Mouse (Mus musculus): ENCODE results near the gene Pla2g3.
A peak's percentile ranks its signal among the peaks of the same experiment; 100 is the strongest.

Gene Pla2g3

GRCm38 (mm10) chr11:3494857-3495256, 6.8 kb downstream of the Pla2g3 start:
- peak in 1 of 2 experiments; percentile 67 for DNase-seq (ENCODE audit: low spot score in 2 of 2)

- DNase-seq (ENCODE audit: low spot score in 2 of 2): no peak
These were observed 7.4 kb downstream of the Pla2g3 start for GRCm38 (mm10) chr11:3495496-3495895.

- DNase-seq (ENCODE audit: low spot score in 2 of 2): no peak
These were observed 8.7 kb downstream of the Pla2g3 start for GRCm38 (mm10) chr11:3496756-3497155.

- no peak for DNase-seq (ENCODE audit: low spot score in 2 of 2)
These were observed 9.2 kb downstream of the Pla2g3 start for GRCm38 (mm10) chr11:3497296-3497695.

- no peak for DNase-seq (ENCODE audit: low spot score in 2 of 2)
These were observed 14.0 kb downstream of the Pla2g3 start for GRCm38 (mm10) chr11:3502057-3502456.

- DNase-seq (ENCODE audit: low spot score in 2 of 2): no peak
These were observed 14.5 kb downstream of the Pla2g3 start for GRCm38 (mm10) chr11:3502459-3503072.

GRCm38 (mm10) chr11:3503755-3504693, 15.9 kb downstream of the Pla2g3 start:
- no peak for DNase-seq (ENCODE audit: low spot score in 2 of 2)

GRCm38 (mm10) chr11:3508226-3508625, 20.1 kb downstream of the Pla2g3 start:
- DNase-seq (ENCODE audit: low spot score in 2 of 2): no peak

- DNase-seq (ENCODE audit: low spot score in 2 of 2): no peak
These were observed 21.3 kb downstream of the Pla2g3 start for GRCm38 (mm10) chr11:3509181-3510085.

- no peak for DNase-seq (ENCODE audit: low spot score in 2 of 2)
These were observed 22.2 kb downstream of the Pla2g3 start for GRCm38 (mm10) chr11:3510321-3510720.

- DNase-seq (ENCODE audit: low spot score in 2 of 2): no peak
These were observed 25.2 kb downstream of the Pla2g3 start for GRCm38 (mm10) chr11:3513291-3513690.

GRCm38 (mm10) chr11:3514529-3515054, 26.5 kb downstream of the Pla2g3 start, which contains the start of gene Selenom:
Selenom (plus strand) TSS chr11:3514684.
- DNase-seq (ENCODE audit: low spot score in 2 of 2): peak; percentile 75 to 86

- no peak for DNase-seq (ENCODE audit: low spot score in 2 of 2)
These were observed 27.1 kb downstream of the Pla2g3 start for GRCm38 (mm10) chr11:3515216-3515615.

- no peak for DNase-seq (ENCODE audit: low spot score in 2 of 2)
These were observed 27.6 kb downstream of the Pla2g3 start for GRCm38 (mm10) chr11:3515637-3516036.

GRCm38 (mm10) chr11:3516121-3516520, 28.0 kb downstream of the Pla2g3 start:
- DNase-seq (ENCODE audit: low spot score in 2 of 2): no peak

GRCm38 (mm10) chr11:3516859-3517845, 29.1 kb downstream of the Pla2g3 start:
- DNase-seq (ENCODE audit: low spot score in 2 of 2): no peak

- DNase-seq (ENCODE audit: low spot score in 2 of 2): no peak
These were observed 30.0 kb downstream of the Pla2g3 start for GRCm38 (mm10) chr11:3517846-3518732.

GRCm38 (mm10) chr11:3519051-3519726, 31.1 kb downstream of the Pla2g3 start:
- no peak for DNase-seq (ENCODE audit: low spot score in 2 of 2)

Data from spleen, postnatal 4 days (tissue).